Mouse (Mus musculus) forebrain, embryonic 11.5 days (tissue): ENCODE data around the gene Unc50. TPM values are rescaled to one million over a fixed set of nuclear protein-coding genes. Genes with fewer than 3 reads are reported as not detected.

ENCODE experiments used
- ATAC-seq: fragments of 200-750 bp; cut with Nextera tagmentation; replicated peaks from 2 replicates; pipeline ENCODE4 v1.8.0; 2017; ENCODE audit warnings: moderate TSS enrichment; ENCODE audit not compliant: low FRiP score
- DNase-seq: peaks from one replicate; pipeline ENCODE4 v3.0.0-alpha.2; 2017; ENCODE audit warnings: low spot score
- H3K27ac ChIP-seq: fragments of 300-500 bp; sonication (generic); 2 replicates; pipeline ENCODE4 v1.5.1; 2014; ENCODE audit warnings: low read depth, low read length
- H3K27me3 ChIP-seq: fragments of 300-500 bp; sonication (generic); 2 replicates; pipeline ENCODE4 v1.6.1; 2014; ENCODE audit warnings: mild to moderate bottlenecking, low read length, mixed read lengths; ENCODE audit not compliant: control insufficient read depth, insufficient read depth
- H3K36me3 ChIP-seq: fragments of 300-500 bp; sonication (generic); 2 replicates; pipeline ENCODE4 v1.6.1; 2014; ENCODE audit warnings: mild to moderate bottlenecking, low read length, moderate library complexity, mixed read lengths; ENCODE audit not compliant: control insufficient read depth, insufficient read depth
- H3K4me1 ChIP-seq: fragments of 300-500 bp; sonication (generic); replicated peaks from 2 replicates; pipeline ENCODE4 v1.6.1; 2014; ENCODE audit warnings: low read length, mixed read lengths; ENCODE audit not compliant: control insufficient read depth, insufficient read depth
- H3K4me2 ChIP-seq: fragments of 300-500 bp; sonication (generic); 2 replicates; pipeline ENCODE4 v1.6.1; 2014; ENCODE audit warnings: low read depth, mild to moderate bottlenecking, low read length, moderate library complexity, mixed read lengths; ENCODE audit not compliant: severe bottlenecking
- H3K4me3 ChIP-seq: fragments of 300-500 bp; sonication (generic); 2 replicates; pipeline ENCODE4 v1.5.1; 2014; ENCODE audit warnings: low read depth, low read length
- H3K9ac ChIP-seq: fragments of 300-500 bp; sonication (generic); 2 replicates; pipeline ENCODE4 v1.6.1; 2014; ENCODE audit warnings: low read length
- H3K9me3 ChIP-seq: fragments of 300-500 bp; sonication (generic); 2 replicates; pipeline ENCODE4 v1.6.1; 2016; ENCODE audit warnings: low read length, mixed read lengths; ENCODE audit not compliant: control insufficient read depth
- WGBS: fragments of 180-500 bp; shearing (Covaris S2); extraction: QIAGEN DNeasy Blood & Tissue Kit; methylation state at CpG from one replicate; pipeline ENCODE4 v1.1.7; 2014; 5-methylcytosine and 5-hydroxymethylcytosine counted together
- polyA plus RNA-seq: library from polyadenylated mRNA; unstranded; fragments of >200 nt; fragmentation: Nextera tagmentation; extraction: Ambion mirVana; gene quantifications from 2 replicates; pipeline ENCODE4 v1.2.1, GENCODE M21; 2014

The Unc50 gene
- polyA plus RNA-seq, 1 experiment from 2014 or later: 115 TPM

DNA sequence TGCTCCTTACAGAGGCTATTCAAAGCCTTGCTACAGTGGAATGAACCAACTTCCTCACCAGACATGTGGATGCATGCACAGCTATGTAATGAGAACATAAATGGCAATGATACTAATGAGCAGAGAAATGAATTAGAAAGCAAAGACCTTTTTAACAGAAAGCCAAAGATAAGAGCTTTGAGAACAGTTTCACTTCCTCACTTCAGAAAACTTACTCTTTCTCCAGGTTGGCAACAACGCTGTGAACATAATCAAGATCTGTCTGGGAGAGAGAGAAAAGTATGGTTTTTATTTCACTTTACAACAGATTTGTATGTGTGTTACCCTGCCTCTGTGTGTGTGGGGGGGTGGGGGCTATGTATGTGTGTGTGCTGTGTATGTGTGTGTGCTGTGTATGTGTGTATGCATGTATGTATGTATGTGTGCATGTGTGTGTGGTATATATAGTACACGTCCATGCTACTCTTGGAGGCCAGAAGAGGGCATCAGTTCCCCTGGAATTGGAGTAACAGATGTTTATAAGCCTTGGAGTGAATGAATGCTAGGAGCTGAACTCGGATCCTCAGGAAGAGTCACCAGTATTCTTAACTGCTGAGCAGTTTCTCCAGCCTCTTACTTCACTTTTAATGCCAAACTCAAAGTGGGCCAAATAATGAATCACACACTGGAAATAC is 36.5 kb downstream of the Unc50 start:
- no peak overlapping the region for H3K27ac ChIP-seq
- no peak for DNase-seq

DNA sequence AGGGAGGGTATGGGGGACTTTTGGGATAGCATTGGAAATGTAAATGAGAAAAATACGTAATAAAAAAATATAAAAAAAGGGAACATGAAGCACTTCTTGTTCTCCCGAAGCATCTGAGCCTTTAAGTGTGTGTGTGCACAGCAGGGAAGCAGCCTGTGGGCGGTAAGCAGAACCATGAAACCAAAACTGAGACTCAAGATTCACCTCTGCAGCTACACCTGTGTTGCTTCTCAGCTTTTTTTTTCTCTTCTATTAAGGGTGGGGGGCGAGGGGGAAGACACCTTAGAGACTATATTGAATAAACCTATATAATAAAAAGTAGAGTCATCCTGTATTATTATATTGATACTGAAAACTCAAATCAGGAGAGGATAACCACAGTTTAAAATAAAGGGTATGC is 37.9 kb downstream of the Unc50 start:
- no peak overlapping the region for H3K27ac ChIP-seq
- no peaks in the 10 kb centered on the region for H3K4me1 ChIP-seq
- no peak for ATAC-seq
- H3K27me3 ChIP-seq: no peaks in the 10 kb centered on the region
- DNase-seq: no peak
- no peak overlapping the region for H3K4me3 ChIP-seq
- no peaks in the 10 kb centered on the region for H3K9me3 ChIP-seq
- 82% methylated on average over 4 of the region's 4 CpGs for WGBS
- H3K36me3 ChIP-seq: no peaks in the 10 kb centered on the region
- H3K9ac ChIP-seq: no peak overlapping the region
- no peak overlapping the region for H3K4me2 ChIP-seq

More for the DNA sequence above, 36.5 kb downstream of the Unc50 start:
- H3K9me3 ChIP-seq: no peaks in the 10 kb centered on the region
- WGBS: 81% methylated on average over 3 of the region's 3 CpGs
- no peak overlapping the region for H3K4me2 ChIP-seq
- H3K4me1 ChIP-seq: no peaks in the 10 kb centered on the region
- H3K36me3 ChIP-seq: no peaks in the 10 kb centered on the region
- no peak for ATAC-seq
- H3K9ac ChIP-seq: no peak overlapping the region
- H3K27me3 ChIP-seq: no peaks in the 10 kb centered on the region
- no peak overlapping the region for H3K4me3 ChIP-seq

DNA sequence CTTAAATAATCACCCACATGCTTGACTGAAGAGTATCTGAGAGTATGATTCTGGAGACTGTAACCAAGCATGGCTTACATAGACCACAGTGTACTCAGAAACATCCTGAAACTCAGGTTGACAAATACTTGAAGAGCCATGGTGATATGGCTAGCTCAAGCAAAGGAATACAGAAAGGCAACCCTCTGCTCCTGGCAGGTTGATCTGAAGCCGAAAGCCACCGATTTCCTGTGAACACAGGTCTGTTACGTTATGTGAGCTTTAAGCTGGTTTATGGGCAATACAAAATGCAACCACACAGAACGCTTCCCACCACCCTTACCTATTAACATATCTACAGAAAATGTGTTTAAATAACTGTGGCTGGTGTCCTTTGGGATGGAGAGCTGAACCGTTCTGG is 39.1 kb downstream of the Unc50 start:
- H3K27ac ChIP-seq: no peak overlapping the region
- ATAC-seq (no peak), DNase-seq (no peak)
- 90% methylated on average over 5 of the region's 5 CpGs for WGBS
- H3K4me3 ChIP-seq: no peak overlapping the region
- H3K36me3 ChIP-seq: no peaks in the 10 kb centered on the region
- H3K4me2 ChIP-seq: no peak overlapping the region
- no peaks in the 10 kb centered on the region for H3K4me1 ChIP-seq
- no peaks in the 10 kb centered on the region for H3K27me3 ChIP-seq
- no peak overlapping the region for H3K9ac ChIP-seq
- H3K9me3 ChIP-seq: no peaks in the 10 kb centered on the region

DNA sequence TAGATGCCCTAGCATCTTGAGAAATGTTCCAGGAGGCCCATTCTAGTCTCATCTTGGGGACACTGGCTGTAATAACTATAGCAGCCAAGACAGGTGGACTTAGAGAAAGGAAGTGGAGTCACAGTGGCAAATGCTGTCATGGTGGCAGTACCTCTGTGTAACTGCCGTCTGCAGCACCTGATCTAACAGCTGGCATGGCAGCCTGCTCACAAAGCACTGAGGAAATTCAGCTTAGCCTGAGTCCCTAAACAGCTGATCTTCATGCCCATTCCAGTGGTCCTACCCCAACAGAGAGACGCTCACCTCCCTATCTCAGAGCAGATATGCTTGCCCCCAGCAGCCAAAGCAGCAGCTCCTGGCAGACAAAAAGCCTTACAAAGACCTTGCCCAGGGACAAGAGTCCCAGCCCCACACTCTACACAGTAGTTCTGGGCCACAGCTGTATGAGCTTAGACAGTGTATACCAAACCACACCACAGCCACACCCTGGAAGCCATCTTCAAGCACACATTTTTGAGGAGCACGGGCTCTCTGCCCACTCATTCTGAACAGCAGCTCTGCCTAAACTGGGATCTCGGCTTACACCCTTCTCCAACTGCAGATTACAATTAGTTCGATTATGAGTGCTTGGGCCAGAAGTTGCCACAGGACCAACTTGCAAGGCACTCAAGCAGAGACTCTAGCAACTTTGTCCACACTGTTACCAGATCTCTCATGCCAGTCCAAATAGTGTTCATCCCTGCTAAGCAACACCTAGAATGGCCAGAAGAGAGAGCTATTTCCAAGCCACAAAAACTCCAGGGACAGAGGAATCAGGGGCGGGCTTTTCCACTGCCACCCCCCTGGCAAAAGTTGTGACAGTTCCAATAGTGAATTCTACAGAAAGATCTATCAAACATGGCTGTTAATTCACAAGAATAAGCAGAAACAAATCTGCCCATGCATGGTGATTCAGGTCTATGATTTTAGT is 41.5 kb downstream of the Unc50 start:
- H3K9me3 ChIP-seq: no peaks in the 10 kb centered on the region
- 82% methylated on average over 6 of the region's 6 CpGs for WGBS
- no peak overlapping the region for H3K9ac ChIP-seq
- no peak overlapping the region for H3K4me3 ChIP-seq
- no peaks in the 10 kb centered on the region for H3K27me3 ChIP-seq
- ATAC-seq: no peak
- no peaks in the 10 kb centered on the region for H3K4me1 ChIP-seq
- DNase-seq: no peak
- no peak overlapping the region for H3K27ac ChIP-seq
- no peaks in the 10 kb centered on the region for H3K36me3 ChIP-seq
- no peak overlapping the region for H3K4me2 ChIP-seq

DNA sequence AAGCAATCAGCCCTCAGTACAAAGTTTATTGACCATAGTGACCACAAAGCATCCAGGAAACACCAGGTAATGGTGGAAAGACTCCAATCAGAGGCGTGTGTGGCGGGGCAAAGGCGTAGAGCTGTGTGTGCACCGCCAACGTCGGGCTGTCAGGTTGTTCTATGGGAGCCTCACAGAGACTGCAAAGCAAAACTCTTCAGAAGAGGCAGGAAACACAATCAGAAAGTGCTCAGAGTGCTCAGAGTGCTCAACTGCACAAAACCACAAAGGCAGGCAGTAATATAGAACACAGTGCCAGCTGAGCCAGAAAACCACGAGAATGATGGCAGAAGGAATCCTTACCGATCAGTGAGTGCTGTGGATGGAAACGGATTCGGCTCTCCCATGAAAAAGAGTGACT is 43.3 kb downstream of the Unc50 start:
- Histone ChIP-seq H3K9me3 (no peaks in the 10 kb centered on the region), H3K27me3 (no peaks in the 10 kb centered on the region), H3K4me3 (no peak overlapping the region), H3K27ac (no peak overlapping the region), H3K9ac (no peak overlapping the region), H3K4me2 (no peak overlapping the region), H3K36me3 (no peaks in the 10 kb centered on the region), H3K4me1 (no peaks in the 10 kb centered on the region)
- DNase-seq: no peak
- ATAC-seq: no peak
- 91% methylated on average over 10 of the region's 10 CpGs for WGBS

DNA sequence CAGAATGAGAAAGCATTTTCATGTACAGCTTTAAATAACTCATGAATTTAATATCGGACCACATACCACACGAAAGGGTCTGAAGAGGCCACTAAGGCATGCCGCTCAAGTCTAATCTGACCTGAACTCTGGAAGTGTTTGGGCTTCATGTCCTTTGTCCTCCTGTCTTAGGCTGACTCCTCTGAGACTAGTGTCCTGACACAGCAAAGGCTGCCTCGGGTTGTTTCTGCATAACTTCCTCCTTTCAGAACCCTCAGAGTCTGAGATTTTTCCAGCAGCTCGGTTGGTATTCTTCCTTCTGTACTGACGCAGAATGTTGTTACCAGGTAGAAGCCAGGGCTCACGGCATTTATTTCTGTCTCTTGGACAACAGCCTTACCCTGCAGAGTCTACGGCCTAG is 44.1 kb downstream of the Unc50 start:
- no peaks in the 10 kb centered on the region for H3K36me3 ChIP-seq
- no peak overlapping the region for H3K27ac ChIP-seq
- H3K27me3 ChIP-seq: no peaks in the 10 kb centered on the region
- DNase-seq (no peak), ATAC-seq (no peak)
- no peaks in the 10 kb centered on the region for H3K9me3 ChIP-seq
- WGBS: 88% methylated on average over 8 of the region's 8 CpGs
- H3K4me2 ChIP-seq: no peak overlapping the region
- H3K9ac ChIP-seq: no peak overlapping the region
- no peaks in the 10 kb centered on the region for H3K4me1 ChIP-seq
- H3K4me3 ChIP-seq: no peak overlapping the region

DNA sequence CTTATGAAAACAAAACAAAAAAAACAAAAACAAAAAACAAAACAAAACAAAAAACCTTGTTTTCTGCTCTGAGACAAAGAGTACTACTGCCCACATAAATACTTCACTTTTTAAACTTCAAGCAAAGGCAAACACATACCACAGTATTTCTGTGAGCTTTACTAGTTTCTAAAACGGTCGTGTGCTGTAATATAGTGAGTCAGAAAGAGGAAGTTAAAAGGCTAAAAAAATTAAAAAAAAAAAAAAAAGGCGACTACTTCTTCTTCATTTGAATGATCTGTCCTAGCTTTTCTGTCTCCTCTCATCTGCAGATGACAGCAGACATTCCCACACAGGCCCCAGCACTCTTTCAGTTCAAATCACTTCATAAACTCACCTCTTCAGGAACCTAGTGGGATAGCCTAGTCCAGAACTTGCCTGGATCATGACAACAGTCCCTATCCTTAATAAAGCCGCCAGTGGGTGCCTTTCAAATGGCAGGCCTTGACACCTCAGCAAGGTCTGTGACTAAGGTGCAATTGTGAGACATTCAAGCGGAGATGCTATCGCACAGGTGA is 44.8 kb downstream of the Unc50 start:
- Histone ChIP-seq H3K9me3 (no peaks in the 10 kb centered on the region), H3K27me3 (no peaks in the 10 kb centered on the region), H3K9ac (no peak overlapping the region), H3K36me3 (no peaks in the 10 kb centered on the region), H3K4me2 (no peak overlapping the region), H3K4me1 (no peaks in the 10 kb centered on the region), H3K4me3 (no peak overlapping the region), H3K27ac (no peak overlapping the region)
- DNase-seq: no peak
- ATAC-seq: no peak
- WGBS: 91% methylated on average over 6 of the region's 6 CpGs

DNA sequence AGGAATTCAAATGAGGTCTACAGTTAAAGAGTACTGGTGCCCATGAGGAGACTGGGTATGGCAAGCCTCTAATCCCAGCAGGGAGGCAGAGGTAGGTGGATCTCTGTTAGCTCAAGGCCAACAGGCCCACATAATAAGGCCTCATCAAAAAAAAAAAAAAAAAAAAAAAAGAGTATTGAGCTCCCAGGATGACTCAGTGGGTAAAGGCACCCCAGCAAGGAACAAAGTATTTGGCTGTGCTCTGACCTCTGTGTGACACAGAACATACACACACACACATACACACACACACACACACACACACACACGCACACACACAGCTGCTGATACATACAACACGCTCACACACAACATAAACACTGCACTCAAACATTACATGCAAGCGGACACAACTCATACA is 45.4 kb downstream of the Unc50 start:
- no peaks in the 10 kb centered on the region for H3K4me1 ChIP-seq
- no peak for ATAC-seq
- WGBS: 94% methylated on average over 3 of the region's 3 CpGs

More for the DNA sequence above, 45.4 kb downstream of the Unc50 start:
- Histone ChIP-seq H3K4me3 (no peak overlapping the region), H3K4me2 (no peak overlapping the region), H3K27ac (no peak overlapping the region), H3K36me3 (no peaks in the 10 kb centered on the region), H3K9me3 (no peaks in the 10 kb centered on the region), H3K27me3 (no peaks in the 10 kb centered on the region), H3K9ac (no peak overlapping the region)
- DNase-seq: no peak
